35 mouse cellular contexts compared by ENCODE assay signal in the genomic region with DNA sequence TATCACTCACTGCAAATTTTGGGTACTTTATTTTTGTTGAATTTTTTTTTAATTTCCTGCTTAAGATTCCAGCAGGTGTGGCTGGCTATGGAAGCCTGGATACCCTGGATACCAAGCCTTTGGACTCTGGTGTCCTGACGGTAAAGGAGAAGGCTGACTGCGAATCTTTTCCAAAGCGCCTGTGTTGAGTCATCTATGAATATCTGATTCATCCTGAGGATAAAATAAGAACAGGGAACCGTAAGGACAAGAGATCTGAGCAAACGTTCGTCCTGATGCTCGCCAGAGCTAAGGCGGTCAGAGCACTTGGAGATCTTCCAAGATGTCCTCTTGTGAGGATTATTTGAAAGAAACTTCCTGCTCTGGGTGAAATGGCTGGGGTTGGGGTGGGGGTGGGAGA.
"Had no signal": no experiment of that assay in that cellular context is flagged by ENCODE, and none has a peak within 500 bp of the region (broad histone marks: within the 10 kb centered on the region; RNA-seq: fewer than 3 reads in every experiment).

No protein-coding gene starts in this region.

- H3K4me2 ChIP-seq: heart, embryonic 11.5 days; heart, embryonic 12.5 days; heart, embryonic 13.5 days; heart, embryonic 15.5 days; hindbrain, embryonic 12.5 days; hindbrain, embryonic 13.5 days; hindbrain, embryonic 14.5 days; hindbrain, embryonic 15.5 days; intestine, embryonic 15.5 days; kidney, embryonic 15.5 days had no signal

- DNase-seq: heart, postnatal 10 days; heart, postnatal 14 days; heart, postnatal 36 days; heart, postnatal 4 days; kidney, adult 11 months; kidney, adult 18-20 months; kidney, adult 2 months; kidney, adult 8-10 months; kidney, adult 9 months; kidney, postnatal 10 days; kidney, postnatal 14 days; kidney, postnatal 25 days; kidney, postnatal 36 days; kidney, postnatal 4 days; layer of hippocampus, adult 9-11 months; layer of hippocampus, postnatal 36 days had no signal

- H3K27me3 ChIP-seq: heart, embryonic 12.5 days; heart, embryonic 13.5 days; heart, embryonic 15.5 days; hindbrain, embryonic 12.5 days; hindbrain, embryonic 13.5 days; hindbrain, embryonic 15.5 days; intestine, embryonic 15.5 days; kidney, embryonic 15.5 days had no signal

- H3K9me3 ChIP-seq: heart, embryonic 13.5 days; heart, embryonic 15.5 days; hindbrain, embryonic 13.5 days; hindbrain, embryonic 15.5 days; intestine, embryonic 15.5 days; kidney, embryonic 15.5 days had no signal

- H3K4me1 ChIP-seq: heart, embryonic 12.5 days; heart, embryonic 13.5 days; heart, embryonic 15.5 days; intestine, embryonic 15.5 days; kidney, embryonic 15.5 days had no signal

- H3K9ac ChIP-seq: heart, embryonic 12.5 days; heart, embryonic 13.5 days; heart, embryonic 15.5 days; hindbrain, embryonic 12.5 days; hindbrain, embryonic 13.5 days; hindbrain, embryonic 14.5 days; hindbrain, embryonic 15.5 days; intestine, embryonic 15.5 days; kidney, embryonic 15.5 days had no signal

- H3K36me3 ChIP-seq: heart, embryonic 12.5 days; heart, embryonic 13.5 days; heart, embryonic 15.5 days; hindbrain, embryonic 10.5 days; hindbrain, embryonic 12.5 days; hindbrain, embryonic 13.5 days; hindbrain, embryonic 15.5 days; intestine, embryonic 15.5 days; kidney, embryonic 15.5 days had no signal

- ATAC-seq: hindbrain, embryonic 16.5 days; hindbrain, postnatal 0 days; inflammation-experienced regulatory T-cells, adult 6 months; intestine, embryonic 15.5 days; intestine, embryonic 16.5 days; intestine, postnatal 0 days had no signal

- H3K27ac ChIP-seq: heart, embryonic 13.5 days; heart, embryonic 15.5 days; hindbrain, embryonic 12.5 days; hindbrain, embryonic 13.5 days; hindbrain, embryonic 14.5 days; hindbrain, embryonic 15.5 days; hindbrain, postnatal 0 days; intestine, embryonic 15.5 days; kidney, embryonic 15.5 days; kidney, postnatal 0 days; layer of hippocampus, adult 2 months; left cerebral cortex, adult 2 months had no signal

- H3K4me3 ChIP-seq: heart, embryonic 12.5 days; heart, embryonic 13.5 days; heart, embryonic 15.5 days; hindbrain, embryonic 10.5 days; hindbrain, embryonic 12.5 days; hindbrain, embryonic 13.5 days; hindbrain, embryonic 15.5 days; intestine, embryonic 15.5 days; kidney, embryonic 15.5 days; layer of hippocampus, adult 2 months; left cerebral cortex, adult 2 months had no signal
